Mouse (Mus musculus): Measurements from ENCODE around the gene Tlnrd1. TPM values are rescaled to one million over a fixed set of nuclear protein-coding genes. Genes with fewer than 3 reads are reported as not detected.

Tlnrd1 gene
- total RNA-seq, 2 experiments from 2014 or later: 19.2 to 36.9 TPM

DNA sequence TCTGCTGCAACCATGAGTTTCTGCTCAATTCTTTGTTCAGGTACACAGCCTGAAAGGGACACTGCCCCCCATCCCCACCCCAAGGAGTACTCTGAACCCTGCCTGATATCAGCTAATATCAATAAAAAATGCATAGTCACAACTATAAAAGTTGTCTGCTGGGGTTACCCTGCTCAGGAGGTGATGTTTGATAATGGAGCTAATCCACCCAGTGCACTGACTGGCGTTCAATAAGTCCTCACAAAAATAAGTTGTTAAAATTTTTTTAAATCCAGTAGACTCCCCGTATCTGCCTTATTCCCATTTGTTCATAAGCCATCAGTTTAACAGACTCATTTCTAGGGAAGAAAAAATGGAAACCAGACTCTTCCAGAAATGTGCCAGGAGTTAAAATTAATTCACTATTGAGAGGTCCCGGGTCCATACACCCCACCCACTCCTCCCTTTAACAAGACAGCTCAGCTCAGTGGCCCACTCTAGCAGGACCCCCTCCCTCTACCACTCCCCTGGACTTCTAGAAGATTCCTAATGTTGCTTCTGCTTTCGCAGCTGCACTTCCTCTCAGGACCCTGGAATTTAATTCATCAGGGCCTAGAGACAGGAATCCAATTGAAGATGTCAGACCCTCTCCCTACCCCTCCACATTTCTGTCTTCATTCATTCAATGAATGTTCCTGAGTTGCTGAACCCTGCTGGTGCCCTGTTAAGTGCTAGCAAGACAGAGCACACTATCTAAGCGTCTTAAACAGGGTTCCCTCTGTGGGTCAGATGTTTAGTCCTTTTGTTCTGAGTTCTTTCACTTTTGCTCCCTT, 32.3 kb downstream of the Tlnrd1 start:
- no peak for ATAC-seq (replicated peaks; ENCODE audit: low FRiP score, poor library complexity, severe bottlenecking)

DNA sequence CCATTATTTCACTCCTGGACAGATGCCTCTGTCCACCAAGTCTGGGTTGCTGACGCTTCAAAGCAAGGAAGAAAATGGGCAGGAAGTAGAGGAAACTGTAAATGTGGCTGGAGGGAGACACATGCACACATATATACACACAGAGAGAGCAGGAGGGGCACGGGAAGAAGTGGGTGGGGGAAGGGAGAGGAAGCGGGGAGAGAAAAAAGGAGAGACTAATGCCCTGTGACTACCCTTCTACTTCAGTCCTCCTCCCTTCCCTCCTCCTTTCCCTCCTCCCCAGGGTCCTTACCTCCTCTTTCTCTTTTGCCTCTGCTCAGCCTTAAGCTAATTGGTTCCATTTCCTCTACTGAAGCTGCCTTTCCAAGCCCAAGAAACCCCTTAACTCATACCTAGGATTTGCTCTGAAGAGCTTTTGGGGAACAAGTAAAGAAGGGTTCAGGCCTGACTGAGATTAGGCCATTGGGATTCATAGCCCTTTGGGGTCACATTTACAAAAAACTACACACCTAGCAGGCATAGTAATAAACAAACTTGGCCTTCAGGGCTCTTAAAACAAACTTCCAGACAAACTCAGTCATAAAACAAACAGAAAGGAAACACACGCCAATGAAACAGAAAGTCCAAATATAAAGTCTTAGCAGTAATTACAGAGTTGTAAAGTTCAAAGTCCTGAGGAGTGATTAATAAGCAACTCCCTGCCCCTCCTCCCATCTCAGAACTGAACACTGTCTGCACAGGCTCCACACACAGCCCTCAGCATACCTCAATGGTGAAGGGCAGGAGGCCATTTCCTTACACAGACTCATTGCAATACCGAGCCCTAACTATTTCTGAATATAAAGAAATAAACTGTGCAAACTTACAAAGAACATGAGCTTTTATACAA, 36.7 kb downstream of the Tlnrd1 start:
- ATAC-seq (replicated peaks; ENCODE audit: low FRiP score, poor library complexity, severe bottlenecking): no peak

DNA sequence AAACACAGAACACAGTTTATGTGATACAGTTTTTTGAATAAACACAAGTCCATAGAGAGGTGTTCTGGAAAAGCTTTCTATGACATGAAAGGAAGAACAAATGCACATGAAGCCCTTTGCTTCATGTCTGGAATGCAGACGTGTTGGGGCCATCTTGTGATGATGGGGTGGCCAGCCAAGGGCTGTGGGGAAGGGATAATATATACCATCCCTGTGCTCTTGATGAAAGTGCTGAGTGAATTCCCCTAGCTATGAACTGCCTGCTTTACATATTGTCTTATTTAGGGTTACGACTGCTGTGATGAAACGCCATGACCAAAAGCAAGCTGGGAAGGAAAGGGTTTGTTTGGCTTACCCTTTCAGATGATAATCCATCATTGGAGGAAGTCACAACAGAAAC, 39.3 kb downstream of the Tlnrd1 start:
- no peak for ATAC-seq (replicated peaks; ENCODE audit: low FRiP score, poor library complexity, severe bottlenecking)

DNA sequence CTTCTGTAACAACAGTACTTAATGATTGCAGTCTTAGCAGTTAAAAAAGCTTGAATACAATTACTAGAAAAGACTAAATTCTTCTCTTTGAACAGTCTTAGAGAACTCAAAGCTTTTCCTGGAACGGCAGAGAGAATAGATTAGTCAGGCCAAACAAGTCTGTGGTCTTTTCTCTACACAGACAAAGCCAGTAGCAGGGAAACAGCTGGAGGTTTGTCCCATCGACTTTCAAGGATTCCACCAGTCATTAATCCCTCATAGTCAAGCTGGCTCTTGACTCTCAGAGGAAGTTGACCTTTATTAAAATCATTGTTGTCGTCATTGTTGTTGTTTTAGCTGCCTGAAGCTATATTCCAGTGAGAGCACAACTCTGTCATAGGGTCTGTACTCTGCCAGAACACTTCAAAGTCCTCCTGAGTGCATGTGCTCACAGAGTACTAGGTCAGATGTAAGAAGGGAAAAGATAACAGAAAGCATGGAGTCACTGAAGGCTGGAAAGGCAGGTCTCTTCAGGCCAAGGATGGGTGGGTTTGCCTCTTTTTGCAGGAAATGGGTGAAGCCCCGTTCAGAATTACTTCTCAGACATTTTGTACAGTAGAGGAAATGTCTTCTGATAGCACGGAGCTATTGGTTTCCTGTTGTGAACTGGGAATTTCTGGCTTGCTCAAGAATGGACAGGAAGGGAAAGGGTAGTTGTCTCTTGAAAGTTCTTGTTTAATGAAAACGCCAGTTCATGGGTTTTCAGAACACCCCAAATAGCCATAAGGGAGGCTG, 41.4 kb downstream of the Tlnrd1 start:
- ATAC-seq (replicated peaks; ENCODE audit: low FRiP score, poor library complexity, severe bottlenecking): no peak

DNA sequence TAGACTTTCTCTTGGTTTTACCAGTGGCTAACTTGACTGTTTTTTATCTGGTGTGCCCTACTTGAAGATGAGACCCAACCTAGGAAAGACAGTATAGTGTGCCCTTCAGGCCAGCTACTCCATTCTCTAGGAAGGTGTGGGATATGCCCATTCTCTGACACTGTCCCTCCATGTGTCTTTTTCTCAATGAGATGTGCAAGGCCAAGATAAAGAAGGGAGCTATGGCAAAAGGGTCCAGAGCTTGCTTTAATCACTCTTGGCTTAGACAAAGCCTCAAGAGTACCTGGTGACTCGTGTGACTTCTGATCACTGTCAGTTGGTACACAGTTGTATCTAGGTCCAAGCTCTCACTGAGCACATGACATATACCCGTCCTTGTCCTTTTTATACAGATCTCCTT, 44.0 kb downstream of the Tlnrd1 start:
- ATAC-seq (replicated peaks; ENCODE audit: low FRiP score, poor library complexity, severe bottlenecking): no peak

DNA sequence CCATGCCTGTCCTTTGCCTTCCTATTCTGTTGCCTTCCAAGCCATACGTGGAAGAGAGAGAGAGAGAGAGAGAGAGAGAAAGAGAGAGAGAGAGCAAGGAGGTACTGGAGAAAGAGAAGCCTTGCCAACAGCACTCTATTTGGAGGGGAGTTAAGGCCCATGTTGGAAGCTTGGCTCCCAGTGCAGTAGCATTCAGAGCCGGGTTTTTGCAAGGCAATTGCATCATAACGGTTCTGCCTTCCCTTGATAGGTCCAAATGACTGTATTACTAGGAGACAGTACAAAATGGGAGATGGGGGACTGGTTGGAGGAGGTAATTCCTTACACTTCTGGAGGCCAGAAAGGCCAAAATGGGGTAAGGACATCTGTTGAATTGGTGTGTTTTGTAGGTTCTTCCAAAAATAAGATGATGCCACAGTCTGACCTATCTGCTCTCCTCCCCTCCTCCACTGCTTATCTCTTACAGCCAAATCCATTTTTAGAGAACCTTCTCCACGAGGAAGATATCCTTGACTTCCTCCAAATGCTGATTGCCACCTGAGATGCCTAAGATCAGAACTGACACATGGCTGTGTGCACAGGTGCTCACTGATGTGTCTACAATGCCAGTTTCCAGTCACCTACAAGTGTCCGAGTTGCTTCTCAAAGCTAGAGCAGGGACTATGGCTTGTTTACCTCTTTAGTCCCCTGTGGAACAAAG, 45.4 kb downstream of the Tlnrd1 start:
- ATAC-seq (replicated peaks; ENCODE audit: low FRiP score, poor library complexity, severe bottlenecking): no peak

Other genes with a start within 250 kb of the Tlnrd1 start
- 5.9 and 9.7 TPM in 2 replicates for gene Il16, start 138.6 kb downstream of the Tlnrd1 start, total RNA-seq (2015; ENCODE audit: low replicate concordance)
- 12.5 and 16.0 TPM in 2 replicates for gene Il16, start 138.6 kb downstream of the Tlnrd1 start, total RNA-seq (2017; ENCODE audit: low replicate concordance)
- gene Cfap161, start 89.4 kb downstream of the Tlnrd1 start, total RNA-seq (2015; ENCODE audit: low replicate concordance): not detected in 2 replicates
- gene Cfap161, start 89.4 kb downstream of the Tlnrd1 start, total RNA-seq (2017; ENCODE audit: low replicate concordance): not detected in 2 replicates
- gene Mesd, start 161 bp upstream of the Tlnrd1 start, total RNA-seq (2015; ENCODE audit: low replicate concordance): 25.2 and 30.6 TPM in 2 replicates
- gene Mesd, start 161 bp upstream of the Tlnrd1 start, total RNA-seq (2017; ENCODE audit: low replicate concordance): 33.7 and 38.1 TPM in 2 replicates
- not detected in 2 replicates for gene Cemip, start 202.2 kb upstream of the Tlnrd1 start, total RNA-seq (2015; ENCODE audit: low replicate concordance)
- 0.13 TPM in 1 of 2 replicates, not detected in the other for gene Cemip, start 202.2 kb upstream of the Tlnrd1 start, total RNA-seq (2017; ENCODE audit: low replicate concordance)